Comparison of ENCODE assay signal across 10 mouse cellular contexts in the genomic region with DNA sequence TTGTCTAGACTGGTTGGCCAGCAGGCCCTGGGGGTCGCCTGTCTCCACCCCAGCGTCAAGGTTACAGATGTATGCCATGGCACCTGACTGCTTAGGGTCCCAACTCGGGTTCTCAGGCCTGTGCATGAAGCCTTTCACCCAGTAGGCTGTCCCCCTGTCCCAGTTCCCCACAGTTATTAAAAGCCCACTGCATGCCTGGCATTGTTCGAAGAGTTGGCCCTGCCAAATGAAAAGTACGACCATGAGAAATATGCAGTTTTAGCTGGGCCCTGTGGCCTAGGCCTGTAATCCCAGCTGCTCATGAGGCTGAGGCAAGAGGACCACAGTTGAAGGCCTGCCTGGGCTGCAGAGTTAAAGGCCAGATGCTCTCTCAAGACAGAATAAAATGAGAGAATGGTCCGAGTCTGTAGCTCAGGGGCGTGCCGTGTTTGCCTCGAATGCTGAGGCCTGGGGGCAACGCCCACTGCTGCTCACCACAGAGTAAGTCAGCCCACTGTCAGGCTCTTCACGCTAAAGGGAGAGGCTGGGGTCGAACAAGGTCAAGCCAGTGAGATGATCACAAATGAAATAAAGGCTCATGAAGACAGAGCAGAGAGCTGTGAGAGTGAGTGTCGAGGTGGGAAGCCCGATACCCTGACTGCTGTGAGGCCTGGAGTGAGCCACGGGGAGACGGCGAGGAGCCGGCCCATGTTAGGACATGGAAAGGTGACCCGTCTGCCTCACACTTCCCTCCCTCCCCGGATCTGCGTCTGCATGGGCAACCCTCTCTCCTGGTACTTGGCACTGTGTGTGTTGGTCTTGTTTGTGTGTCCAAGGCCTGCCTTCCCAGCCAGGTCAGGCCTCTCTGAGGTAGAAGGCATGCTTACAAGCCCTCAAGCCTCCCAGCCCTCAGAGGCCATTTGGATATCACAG.
A peak's percentile ranks its signal among the peaks of the same experiment; 100 is the strongest.
DNase-seq lines count a peak whose midpoint lies in the region; ATAC-seq lines count a peak whose summit lies in the region.
"Had no signal": no experiment of that assay in that cellular context is flagged by ENCODE, and none has a peak within 500 bp of the region (broad histone marks: within the 10 kb centered on the region; RNA-seq: fewer than 3 reads in every experiment).

No protein-coding gene starts in this region.

- 63% methylated on average over 21 of the region's 21 CpGs for WGBS in heart, embryonic 12.5 days
- WGBS in midbrain, embryonic 12.5 days, result 79% methylated on average over 21 of the region's 21 CpGs
- 72% methylated on average over 21 of the region's 21 CpGs for WGBS in midbrain, embryonic 15.5 days
- 64% methylated on average over 21 of the region's 21 CpGs for WGBS in embryonic facial prominence, embryonic 15.5 days

- H3K27me3 ChIP-seq in heart, embryonic 12.5 days (replicated peaks), result no peaks in the 10 kb centered on the region
- no peaks in the 10 kb centered on the region for H3K27me3 ChIP-seq in midbrain, embryonic 12.5 days
- H3K27me3 ChIP-seq in midbrain, embryonic 15.5 days (replicated peaks), result no peaks in the 10 kb centered on the region
- no peaks in the 10 kb centered on the region for H3K27me3 ChIP-seq in embryonic facial prominence, embryonic 15.5 days
- H3K27me3 ChIP-seq: CH12.LX had no signal

- peaks cover 83% of the 10 kb centered on the region for H3K4me1 ChIP-seq in heart, embryonic 12.5 days (replicated peaks)
- H3K4me1 ChIP-seq in midbrain, embryonic 12.5 days, result peaks cover 50% of the 10 kb centered on the region
- peaks cover 38% of the 10 kb centered on the region for H3K4me1 ChIP-seq in midbrain, embryonic 15.5 days
- H3K4me1 ChIP-seq in embryonic facial prominence, embryonic 15.5 days, result peaks cover 61% of the 10 kb centered on the region

- no peak for ATAC-seq in heart, embryonic 12.5 days (ENCODE audit: insufficient number of reproducible peaks, low FRiP score)
- no peak for ATAC-seq in midbrain, embryonic 12.5 days (ENCODE audit: low FRiP score, low read depth)
- ATAC-seq in midbrain, embryonic 15.5 days (replicated peaks), result no peak
- ATAC-seq in embryonic facial prominence, embryonic 15.5 days (ENCODE audit: insufficient number of reproducible peaks, low FRiP score, low TSS enrichment, low read depth), result no peak
- peak; percentile 26; the same call in 1 of the 2 replicates for ATAC-seq in megakaryocyte-erythroid progenitor cell, adult 5-6 weeks (replicated peaks; ENCODE audit: low FRiP score, low TSS enrichment, poor library complexity, severe bottlenecking)
- ATAC-seq: inflammation-experienced regulatory T-cells, adult 6 months had no signal

- H3K27ac ChIP-seq in heart, embryonic 12.5 days (ENCODE audit: poor library complexity, severe bottlenecking), result peak overlapping the region; percentile 39
- peak overlapping the region; percentile 36; the same call in 1 of the 2 replicates for H3K27ac ChIP-seq in midbrain, embryonic 12.5 days (replicated peaks)
- no peak overlapping the region for H3K27ac ChIP-seq in midbrain, embryonic 15.5 days
- peak overlapping the region; percentile 45; the same call in 1 of the 2 replicates for H3K27ac ChIP-seq in embryonic facial prominence, embryonic 15.5 days (replicated peaks)

- no peak overlapping the region for H3K4me2 ChIP-seq in heart, embryonic 12.5 days
- H3K4me2 ChIP-seq in midbrain, embryonic 12.5 days (replicated peaks), result no peak overlapping the region
- H3K4me2 ChIP-seq in midbrain, embryonic 15.5 days, result no peak overlapping the region
- H3K4me2 ChIP-seq in embryonic facial prominence, embryonic 15.5 days (replicated peaks), result no peak overlapping the region

- H3K9me3 ChIP-seq in heart, embryonic 12.5 days (replicated peaks), result no peaks in the 10 kb centered on the region
- no peaks in the 10 kb centered on the region for H3K9me3 ChIP-seq in midbrain, embryonic 12.5 days
- no peaks in the 10 kb centered on the region for H3K9me3 ChIP-seq in midbrain, embryonic 15.5 days
- no peaks in the 10 kb centered on the region for H3K9me3 ChIP-seq in embryonic facial prominence, embryonic 15.5 days (replicated peaks)

- DNase-seq in heart, postnatal 4 days, result no peak
- DNase-seq in thymus, postnatal 36 days, result no peak
- DNase-seq: right cerebral cortex, postnatal 4 days had no signal

- H3K4me3 ChIP-seq in heart, embryonic 12.5 days, result no peak overlapping the region
- no peak overlapping the region for H3K4me3 ChIP-seq in midbrain, embryonic 12.5 days
- H3K4me3 ChIP-seq in midbrain, embryonic 15.5 days, result no peak overlapping the region
- no peak overlapping the region for H3K4me3 ChIP-seq in embryonic facial prominence, embryonic 15.5 days (replicated peaks)

- peak overlapping the region; percentile 28 for H3K9ac ChIP-seq in heart, embryonic 12.5 days
- no peak overlapping the region for H3K9ac ChIP-seq in midbrain, embryonic 12.5 days (replicated peaks)
- no peak overlapping the region for H3K9ac ChIP-seq in midbrain, embryonic 15.5 days
- H3K9ac ChIP-seq in embryonic facial prominence, embryonic 15.5 days, result no peak overlapping the region

- H3K36me3 ChIP-seq in heart, embryonic 12.5 days, result no peaks in the 10 kb centered on the region
- no peaks in the 10 kb centered on the region for H3K36me3 ChIP-seq in midbrain, embryonic 12.5 days
- H3K36me3 ChIP-seq in midbrain, embryonic 15.5 days (replicated peaks), result no peaks in the 10 kb centered on the region
- no peaks in the 10 kb centered on the region for H3K36me3 ChIP-seq in embryonic facial prominence, embryonic 15.5 days
